Mouse (Mus musculus) left cerebral cortex, postnatal 25 days (tissue): ENCODE results near the gene Fhod1. TPM values are rescaled to one million over a fixed set of nuclear protein-coding genes. Genes with fewer than 3 reads are reported as not detected.

ENCODE experiments used
- DNase-seq, 2 experiments: peaks; one replicate each; pipeline ENCODE4 v3.0.0; 2022; ENCODE audit warnings: low spot score in 2 of 2, mixed read lengths in 1 of 2
- intact Hi-C: fragments of 180-260 bp; cut with DNase I; formaldehyde crosslinking; loops from one replicate; pipeline ENCODE4 v1.15.1; 2025
- microRNA-seq, 2 experiments: library from miRNA; unstranded; fragments of <30 nt; microRNA quantifications; one replicate each; pipeline ENCODE4 v1.2.0; 2022
- total RNA-seq, 2 experiments: library from RNA; stranded (reverse); gene quantifications; 2 replicates each; pipeline ENCODE4 v1.2.3; 2021

Gene Fhod1
- total RNA-seq, 2 experiments from 2014 or later = 2.5 to 3.2 TPM

- no peak for DNase-seq
- intact Hi-C loops = no loop called here
These were observed 64.7 kb downstream of the Fhod1 start for GRCm38 (mm10) chr8:105283074-105283473.

- intact Hi-C loops = no loop called here
- DNase-seq = no peak
These were observed 65.5 kb downstream of the Fhod1 start for GRCm38 (mm10) chr8:105282239-105282638.

- no peak for DNase-seq
- intact Hi-C loops = no loop called here
These were observed 65.9 kb downstream of the Fhod1 start for GRCm38 (mm10) chr8:105281821-105282220.

GRCm38 (mm10) chr8:105280567-105280966, 67.2 kb downstream of the Fhod1 start:
- intact Hi-C loops = no loop called here

More at GRCm38 (mm10) chr8:105280567-105280966, 67.2 kb downstream of the Fhod1 start:
- no peak for DNase-seq

Small RNA genes lying within 50 kb of the gene (microRNA-seq; reads per million reads assigned to microRNA genes)
- gene Gm27320 (0 reads per million in 2 experiments), gene Mir328 (10,029 to 10,698 reads per million in 2 experiments)

Other genes with a start within 250 kb of the Fhod1 start
- not detected for gene Ces4a, start 216.2 kb downstream of the Fhod1 start, total RNA-seq
- gene Cbfb, start 177.3 kb downstream of the Fhod1 start, total RNA-seq = 10 to 100 TPM; 20.3 to 22.1 TPM
- gene D230025D16Rik, start 122.8 kb downstream of the Fhod1 start, total RNA-seq = 10 to 100 TPM; 37.6 to 38.1 TPM
- gene B3gnt9, start 92.8 kb downstream of the Fhod1 start, total RNA-seq = 1 to 10 TPM; 2.1 to 2.4 TPM
- 1 to 10 TPM; 5.5 to 5.7 TPM for gene Tradd, start 83.3 kb downstream of the Fhod1 start, total RNA-seq
- gene Fbxl8, start 83.3 kb downstream of the Fhod1 start, total RNA-seq = under 1 TPM; 0.57 to 0.85 TPM
- gene Hsf4, start 78.2 kb downstream of the Fhod1 start, total RNA-seq = 1 to 10 TPM; 6.9 to 7.9 TPM
- 1 to 10 TPM; 7.7 TPM for gene Nol3, start 71.8 kb downstream of the Fhod1 start, total RNA-seq
- gene 4931428F04Rik, start 58.1 kb downstream of the Fhod1 start, total RNA-seq = 10 to 100 TPM; 25.4 to 29.1 TPM
- 1 to 10 TPM; 1.4 to 1.8 TPM for gene Exoc3l, start 51.9 kb downstream of the Fhod1 start, total RNA-seq
- 10 to 100 TPM; 32.9 to 35.1 TPM for gene E2f4, start 50.3 kb downstream of the Fhod1 start, total RNA-seq
- gene Elmo3, start 42.4 kb downstream of the Fhod1 start, total RNA-seq = 1 to 10 TPM in 1 of 2 experiments, under 1 TPM in 1; 0.62 to 1.8 TPM
- 1 to 10 TPM; 5.1 to 5.2 TPM for gene Lrrc29, start 21.7 kb downstream of the Fhod1 start, total RNA-seq
- 10 to 100 TPM; 39.8 to 41.7 TPM for gene Tmem208, start 21.6 kb downstream of the Fhod1 start, total RNA-seq
- 10 to 100 TPM; 39.1 to 42.6 TPM for gene Slc9a5, start 890 bp upstream of the Fhod1 start, total RNA-seq
- gene Plekhg4, start 25.3 kb upstream of the Fhod1 start, total RNA-seq = 1 to 10 TPM; 3.1 to 4.6 TPM
- gene Kctd19, start 65.5 kb upstream of the Fhod1 start, total RNA-seq = not detected
- under 1 TPM; 0.28 to 0.41 TPM for gene Lrrc36, start 65.6 kb upstream of the Fhod1 start, total RNA-seq
- 10 to 100 TPM; 30.1 to 37.5 TPM for gene Tppp3, start 123.6 kb upstream of the Fhod1 start, total RNA-seq
- gene Zdhhc1, start 148.9 kb upstream of the Fhod1 start, total RNA-seq = 10 to 100 TPM; 34.9 to 35.6 TPM
- gene Hsd11b2, start 170.8 kb upstream of the Fhod1 start, total RNA-seq = not detected
- gene Atp6v0d1, start 218.1 kb upstream of the Fhod1 start, total RNA-seq = 100 to 1,000 TPM; 317 to 340 TPM